Mouse (Mus musculus) liver, adult 2 months (tissue): Measurements from ENCODE around the gene Acot2. TPM values are rescaled to one million over a fixed set of nuclear protein-coding genes. Genes with fewer than 3 reads are reported as not detected.
A peak's percentile ranks its signal among the peaks of the same experiment; 100 is the strongest.
"Not testable (repeated sequence)": the region's sequence is repeated elsewhere in the genome, so short reads cannot be mapped to it uniquely, and the experiment has no call there.

ENCODE experiments used
- DNase-seq: peaks from one replicate; pipeline ENCODE4 v3.0.0-alpha.2; 2011; ENCODE audit warnings: low read depth, low spot score; ENCODE audit errors: extremely low read depth
- H3K27ac ChIP-seq: fragments of 200-500 bp; replicated peaks from 2 replicates; pipeline ENCODE4 v1.5.1; 2012; ENCODE audit warnings: low read depth, mild to moderate bottlenecking, control low read depth, inconsistent platforms, low read length; ENCODE audit not compliant: insufficient read depth
- H3K27me3 ChIP-seq: fragments of 200-500 bp; 2 replicates; pipeline ENCODE4 v1.6.1; 2012; ENCODE audit warnings: mild to moderate bottlenecking, moderate library complexity, low read length, inconsistent platforms; ENCODE audit not compliant: control insufficient read depth, insufficient read depth
- H3K36me3 ChIP-seq: fragments of 200-500 bp; 2 replicates; pipeline ENCODE4 v1.6.1; 2012; ENCODE audit warnings: low read length, inconsistent platforms; ENCODE audit not compliant: control insufficient read depth, insufficient read depth
- H3K4me1 ChIP-seq: fragments of 200-500 bp; 2 replicates; pipeline ENCODE4 v1.6.1; 2011; ENCODE audit warnings: low read length; ENCODE audit not compliant: control insufficient read depth, insufficient read depth
- H3K4me3 ChIP-seq: fragments of 200-500 bp; 2 replicates; pipeline ENCODE4 v1.5.1; 2011; ENCODE audit warnings: low read depth, mild to moderate bottlenecking, control low read depth, low read length, moderate library complexity; ENCODE audit not compliant: insufficient read depth
- H3K79me2 ChIP-seq: fragments of 200-500 bp; 2 replicates; pipeline ENCODE4 v1.6.1; 2012; ENCODE audit warnings: inconsistent platforms, mild to moderate bottlenecking, low read length, moderate library complexity; ENCODE audit not compliant: control insufficient read depth, insufficient read depth
- H3K9ac ChIP-seq: fragments of 200-500 bp; 2 replicates; pipeline ENCODE4 v1.6.1; 2012; ENCODE audit warnings: low read depth, mild to moderate bottlenecking, control low read depth, inconsistent platforms, low read length
- CTCF ChIP-seq: fragments of 200-500 bp; IDR thresholded peaks from 2 replicates; pipeline ENCODE4 v1.5.1; 2011; ENCODE audit warnings: low read depth, low read length, control low read depth
- POLR2A ChIP-seq: fragments of 200-500 bp; IDR thresholded peaks from 2 replicates; pipeline ENCODE4 v1.6.1; 2011; ENCODE audit warnings: low read length, control low read depth; ENCODE audit not compliant: insufficient read depth; ENCODE audit errors: extremely low read depth
- WGBS: fragments of 180-500 bp; shearing (Covaris S2); methylation state at CpG from one replicate; pipeline ENCODE4 v1.1.7; 2018; 5-methylcytosine and 5-hydroxymethylcytosine counted together
- polyA plus RNA-seq: library from polyadenylated mRNA; depleted of rRNA; stranded (reverse); fragments of >200 nt; gene quantifications from 2 replicates; pipeline ENCODE4 v1.2.3, GENCODE M21; 2012
- total RNA-seq: library from RNA; depleted of rRNA; stranded (reverse); fragments of >200 nt; gene quantifications from 2 replicates; pipeline ENCODE4 v1.2.3, GENCODE M21; 2014

Gene Acot2
- total and polyA plus RNA-seq, 2 experiments = 7.9 to 11.2 TPM

- no peak overlapping the region for H3K9ac ChIP-seq
- DNase-seq = no peak
- H3K4me1 ChIP-seq = peaks cover 3% of the 10 kb centered on the region; the same call in 1 of the 2 replicates
- H3K79me2 ChIP-seq = no peaks in the 10 kb centered on the region
- H3K27ac ChIP-seq = no peak overlapping the region
- no peaks in the 10 kb centered on the region for H3K27me3 ChIP-seq
- no peaks in the 10 kb centered on the region for H3K36me3 ChIP-seq
- TF ChIP-seq POLR2A (no peak), CTCF (no peak)
- WGBS = 78% methylated on average over 3 of the region's 3 CpGs
- no peak overlapping the region for H3K4me3 ChIP-seq
Observed at GRCm38 (mm10) chr12:84000418-84000817, 12.8 kb downstream of the Acot2 start.

GRCm38 (mm10) chr12:84003866-84004265 is 16.2 kb downstream of the Acot2 start:
- no peaks in the 10 kb centered on the region for H3K36me3 ChIP-seq
- no peak overlapping the region for H3K4me3 ChIP-seq
- H3K27ac ChIP-seq = no peak overlapping the region
- TF ChIP-seq POLR2A (no peak), CTCF (no peak)
- H3K79me2 ChIP-seq = no peaks in the 10 kb centered on the region
- no peaks in the 10 kb centered on the region for H3K27me3 ChIP-seq
- WGBS = 89% methylated on average over 1 of the region's 1 CpGs
- no peak for DNase-seq
- no peak overlapping the region for H3K9ac ChIP-seq
- peaks cover 9% of the 10 kb centered on the region for H3K4me1 ChIP-seq

GRCm38 (mm10) chr12:84008251-84008650 is 20.6 kb downstream of the Acot2 start:
- Histone ChIP-seq H3K4me3 (no peak overlapping the region), H3K36me3 (no peaks in the 10 kb centered on the region), H3K4me1 (peaks cover 21% of the 10 kb centered on the region), H3K9ac (no peak overlapping the region), H3K79me2 (peaks cover 5% of the 10 kb centered on the region; the same call in 1 of the 2 replicates), H3K27ac (no peak overlapping the region), H3K27me3 (no peaks in the 10 kb centered on the region)
- peak; percentile 84 for DNase-seq
- WGBS = 43% methylated on average over 12 of the region's 12 CpGs
- TF ChIP-seq CTCF (no peak), POLR2A (no peak)

GRCm38 (mm10) chr12:84008729-84009128 is 21.1 kb downstream of the Acot2 start:
- no peaks in the 10 kb centered on the region for H3K27me3 ChIP-seq
- TF ChIP-seq POLR2A (no peak), CTCF (no peak)
- no peak for DNase-seq
- no peaks in the 10 kb centered on the region; the same call in 1 of the 2 replicates for H3K36me3 ChIP-seq
- peak overlapping the region; percentile 62; the same call in 1 of the 2 replicates for H3K4me3 ChIP-seq
- 49% methylated on average over 8 of the region's 8 CpGs for WGBS
- H3K4me1 ChIP-seq = peaks cover 21% of the 10 kb centered on the region
- H3K9ac ChIP-seq = no peak overlapping the region
- peak overlapping the region; percentile 50; the same call in 1 of the 2 replicates for H3K27ac ChIP-seq
- peaks cover 5% of the 10 kb centered on the region; the same call in 1 of the 2 replicates for H3K79me2 ChIP-seq

- peak; percentile 89 for DNase-seq
- peak within 1 kb of the TSS; percentile 50 for H3K27ac ChIP-seq
- H3K27me3 ChIP-seq, H3K79me2 ChIP-seq, H3K36me3 ChIP-seq: not testable (repeated sequence)
- H3K4me3 ChIP-seq = peak within 1 kb of the TSS; percentile 62
- H3K9ac ChIP-seq = peak within 1 kb of the TSS; percentile 69
- 0 out of 2 replicates have a peak, but pooled peaks have one; percentile 14 for TF ChIP-seq POLR2A
- peaks cover 21% of the 10 kb centered on the region for H3K4me1 ChIP-seq
- WGBS = 2% methylated on average over 58 of the region's 70 CpGs
Observed at GRCm38 (mm10) chr12:84009171-84009965, 21.7 kb downstream of the Acot2 start, which contains the start of gene Acot1. Acot1 (plus strand) TSS chr12:84009490.

- 43% methylated on average over 3 of the region's 3 CpGs for WGBS
- peak overlapping the region; percentile 65 for H3K9ac ChIP-seq
- TF ChIP-seq POLR2A = no peak
- TF ChIP-seq CTCF = no peak
- peak; percentile 93 for DNase-seq
- H3K36me3 ChIP-seq = peaks cover 8% of the 10 kb centered on the region; the same call in 1 of the 2 replicates
- peak overlapping the region; percentile 62 for H3K4me3 ChIP-seq
- H3K27ac ChIP-seq = peak overlapping the region; percentile 50
- H3K4me1 ChIP-seq = peaks cover 21% of the 10 kb centered on the region
- H3K27me3 ChIP-seq = no peaks in the 10 kb centered on the region
- H3K79me2 ChIP-seq = peaks cover 5% of the 10 kb centered on the region; the same call in 1 of the 2 replicates
Observed at GRCm38 (mm10) chr12:84010201-84010600, 22.5 kb downstream of the Acot2 start.
